Mouse (Mus musculus): ENCODE results near the gene Grap2.

Grap2 gene

DNA sequence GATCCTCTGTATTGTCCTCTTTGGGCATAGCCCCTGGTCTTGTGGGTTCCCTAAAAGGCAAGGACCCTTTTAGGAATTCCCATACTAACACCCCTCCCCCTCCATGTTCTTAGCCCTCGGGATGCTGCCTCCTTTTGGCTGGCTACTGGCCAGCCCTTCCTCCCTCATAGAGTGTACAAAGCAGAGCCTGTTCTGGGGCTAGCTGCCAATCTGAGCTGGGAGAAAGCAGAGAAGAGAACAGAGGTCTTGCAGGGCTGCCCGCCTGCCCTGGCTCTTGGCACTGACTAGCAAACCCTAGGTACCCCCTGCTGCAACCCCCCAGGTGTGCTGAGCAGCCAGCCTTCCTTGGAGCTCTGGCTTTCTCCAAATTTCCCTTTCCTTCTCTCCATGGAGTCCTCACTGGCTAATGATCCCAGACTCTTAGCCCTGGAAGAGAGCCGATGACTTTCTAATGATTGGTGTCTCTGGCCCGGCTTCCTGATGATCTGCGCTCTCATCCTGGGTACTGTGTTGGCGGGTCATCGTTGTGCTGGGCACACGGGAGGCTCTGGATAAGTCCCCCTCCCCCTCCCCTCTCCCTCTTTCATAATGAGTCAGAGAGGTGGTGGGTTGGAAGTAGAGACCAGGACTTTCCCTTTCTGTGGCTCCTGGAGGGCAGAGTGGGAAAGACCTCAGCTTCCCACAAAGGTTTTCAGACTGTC, 107.3 kb downstream of the Grap2 start:
- in situ Hi-C loops (cut with MboI, MseI): loop anchor here (5.0 kb wide), 1 partner anchor 32 kb away; no protein-coding TSS in a partner anchor

DNA sequence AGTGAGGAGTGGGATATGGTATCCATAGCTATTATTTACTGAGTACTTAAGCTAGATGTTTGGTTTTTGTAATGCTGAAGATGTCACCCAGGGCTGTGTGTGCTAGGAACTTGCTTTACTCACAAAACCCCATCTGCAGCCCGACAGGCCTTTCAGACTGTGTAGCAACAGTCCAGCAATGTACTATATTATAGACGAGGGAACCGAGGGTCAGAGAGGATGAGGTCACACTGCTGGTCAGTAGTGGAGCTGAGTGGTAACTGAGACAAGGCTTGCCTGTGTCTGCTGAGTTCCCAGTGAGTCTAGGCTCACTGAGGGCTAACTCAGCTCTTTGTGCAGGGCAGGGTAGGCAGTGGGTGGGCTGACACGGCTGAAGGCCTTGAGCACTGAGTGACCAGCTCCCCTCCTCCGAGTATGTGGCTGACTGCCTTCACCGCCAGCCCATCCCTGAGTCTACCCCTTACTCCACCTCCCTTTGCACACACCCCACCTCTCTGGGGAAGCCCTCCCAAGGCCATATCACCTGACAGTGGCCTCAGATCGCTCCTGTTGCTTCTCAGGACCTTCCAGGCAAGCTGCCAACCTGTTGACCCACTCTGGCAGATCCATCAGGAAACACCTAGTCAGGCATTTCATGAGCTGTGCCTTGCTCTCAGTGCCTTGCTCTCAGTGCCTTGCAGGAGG, 108.1 kb downstream of the Grap2 start:
- in situ Hi-C loops (cut with MboI, MseI): loop anchor here (5.0 kb wide), 1 partner anchor 33 kb away; no protein-coding TSS in a partner anchor

DNA sequence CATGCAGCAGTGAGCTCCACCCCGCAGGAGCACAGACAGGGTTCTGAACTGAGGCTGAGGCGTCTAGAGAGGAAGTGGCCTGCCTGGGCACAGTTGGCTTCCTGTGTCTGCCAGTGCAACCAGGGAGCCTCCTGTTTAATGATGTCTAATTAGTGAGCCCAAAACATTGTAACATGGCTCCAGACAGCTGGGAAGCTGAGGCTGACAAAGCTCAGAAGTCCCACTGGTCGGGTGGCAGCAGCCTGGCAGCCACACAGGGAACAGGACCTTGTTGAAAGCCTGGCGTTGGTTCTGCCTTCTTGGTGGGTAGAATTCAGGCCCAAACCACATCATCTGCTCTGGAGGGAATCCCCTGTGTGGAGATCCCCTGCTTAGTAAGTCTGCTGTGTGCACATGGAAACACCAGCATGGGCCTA, 109.1 kb downstream of the Grap2 start:
- in situ Hi-C loops (cut with MboI, MseI): loop anchor here (5.0 kb wide), 1 partner anchor 34 kb away; no protein-coding TSS in a partner anchor

DNA sequence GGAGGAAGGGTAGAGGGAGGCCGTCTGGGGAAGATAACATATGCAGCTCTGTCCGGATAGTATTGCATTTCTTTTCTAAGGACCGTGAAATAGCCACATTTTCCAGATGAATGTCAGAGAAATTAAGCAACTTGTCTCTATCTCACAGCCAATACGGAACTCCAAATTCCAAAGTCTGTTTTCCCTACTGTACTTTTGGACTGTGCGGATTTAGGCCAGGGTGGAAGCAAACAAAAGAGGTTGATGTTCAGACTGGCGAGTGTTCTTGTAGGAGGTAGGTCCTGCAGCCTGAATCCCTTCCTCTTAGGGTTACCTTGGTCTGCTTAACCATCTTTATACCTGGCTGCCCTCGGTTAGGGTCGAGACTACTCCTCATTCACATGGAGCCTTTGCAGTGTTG, 109.9 kb downstream of the Grap2 start:
- in situ Hi-C loops (cut with MboI, MseI): loop anchor here (5.0 kb wide), 1 partner anchor 35 kb away; no protein-coding TSS in a partner anchor

DNA sequence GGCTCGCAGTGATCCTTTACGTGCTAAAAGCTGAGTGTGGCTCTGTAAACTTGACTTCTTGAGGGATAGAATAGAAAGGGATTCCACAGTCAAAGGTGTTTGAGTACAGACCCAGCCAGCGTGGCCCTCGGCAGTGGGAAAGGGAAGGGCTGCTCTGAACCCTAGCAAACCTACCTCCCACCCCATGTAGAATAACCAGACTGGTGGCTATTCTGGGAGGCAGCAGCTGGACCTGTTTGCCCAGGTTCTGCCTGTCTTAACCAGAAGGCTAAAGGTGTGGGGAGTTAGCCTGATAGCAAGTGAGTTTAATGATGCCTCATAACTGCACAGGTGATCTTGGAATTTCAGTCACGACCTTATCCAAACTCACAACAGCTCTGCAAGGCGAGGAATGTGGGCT, 110.8 kb downstream of the Grap2 start:
- in situ Hi-C loops (cut with MboI, MseI): loop anchor here (5.0 kb wide), 1 partner anchor 36 kb away; no protein-coding TSS in a partner anchor

DNA sequence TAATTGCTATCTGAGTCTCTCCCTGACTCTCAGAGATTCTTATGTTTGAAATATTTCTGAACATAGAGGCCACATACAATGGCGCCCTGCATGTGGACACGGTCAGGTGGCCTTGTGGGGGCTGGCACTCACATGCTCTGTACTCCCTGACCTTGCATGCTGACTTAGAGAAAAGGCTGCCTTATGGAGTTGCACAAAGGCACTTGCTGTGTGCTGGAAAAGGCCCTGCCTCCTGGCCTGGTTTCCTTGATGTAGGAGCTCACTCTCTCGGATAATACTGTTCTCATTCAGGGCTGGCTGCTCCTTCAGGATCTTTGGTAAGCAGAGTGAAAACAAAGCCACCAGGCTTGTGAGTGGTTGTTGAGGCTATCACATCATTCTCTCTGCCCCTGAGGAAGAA, 111.6 kb downstream of the Grap2 start:
- in situ Hi-C loops (cut with MboI, MseI): loop anchor here (5.0 kb wide), 1 partner anchor 37 kb away; no protein-coding TSS in a partner anchor

DNA sequence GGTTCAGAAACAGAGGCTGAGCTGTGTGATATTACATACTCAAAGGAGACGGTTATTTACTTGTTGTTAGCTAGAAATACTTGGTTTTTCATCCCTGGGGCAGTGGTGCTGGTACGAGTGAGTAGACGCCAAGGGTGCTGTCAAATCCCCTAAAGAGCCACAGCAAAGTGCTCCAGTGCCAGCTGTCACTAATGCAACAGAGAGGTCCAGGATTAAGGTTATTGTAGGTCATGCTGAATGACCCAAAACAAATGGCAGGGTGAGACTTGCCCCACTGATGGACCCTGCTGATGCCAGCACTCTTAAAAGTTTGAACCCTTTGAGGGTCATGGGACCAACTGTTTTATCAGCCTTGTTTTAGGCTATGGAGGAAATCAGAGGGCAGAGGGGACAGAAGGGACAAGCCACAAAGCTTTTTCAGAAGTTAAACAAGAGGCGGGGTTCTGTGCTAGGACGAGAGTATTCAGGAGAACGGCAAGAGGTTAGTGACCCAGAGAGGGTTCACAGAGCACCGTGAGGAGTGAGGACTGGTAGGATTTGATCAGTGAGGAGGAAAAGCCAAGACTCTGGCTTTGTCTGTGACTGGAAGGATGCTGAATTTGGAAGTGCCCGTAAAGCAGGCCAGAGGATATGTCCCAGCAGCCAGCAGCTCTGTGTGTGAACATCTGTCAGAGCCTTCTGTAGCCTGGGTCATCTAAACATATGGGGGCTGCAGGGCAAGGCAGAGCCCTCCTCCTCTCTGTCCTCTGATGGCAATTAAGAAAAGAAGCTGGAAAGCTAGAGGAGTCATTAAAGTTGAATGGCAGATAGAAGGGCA, 112.6 kb downstream of the Grap2 start:
- in situ Hi-C loops (cut with MboI, MseI): loop anchor here (5.0 kb wide), 1 partner anchor 38 kb away; no protein-coding TSS in a partner anchor

DNA sequence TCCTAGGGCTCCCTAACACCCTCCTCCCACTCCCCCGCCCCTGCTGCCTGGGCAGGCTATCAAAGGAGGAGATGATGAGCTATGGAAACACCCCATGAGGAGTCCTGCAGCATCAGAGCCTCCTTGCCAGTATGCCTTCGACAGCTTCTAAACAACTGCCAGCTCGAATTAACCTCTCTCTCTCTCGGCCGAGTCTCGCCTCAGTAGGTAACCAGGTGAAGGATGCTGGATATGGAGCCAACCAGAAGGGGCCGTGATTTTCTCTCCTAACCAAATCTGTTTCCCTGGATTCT, 113.2 kb downstream of the Grap2 start:
- in situ Hi-C loops (cut with MboI, MseI): no loop called here

DNA sequence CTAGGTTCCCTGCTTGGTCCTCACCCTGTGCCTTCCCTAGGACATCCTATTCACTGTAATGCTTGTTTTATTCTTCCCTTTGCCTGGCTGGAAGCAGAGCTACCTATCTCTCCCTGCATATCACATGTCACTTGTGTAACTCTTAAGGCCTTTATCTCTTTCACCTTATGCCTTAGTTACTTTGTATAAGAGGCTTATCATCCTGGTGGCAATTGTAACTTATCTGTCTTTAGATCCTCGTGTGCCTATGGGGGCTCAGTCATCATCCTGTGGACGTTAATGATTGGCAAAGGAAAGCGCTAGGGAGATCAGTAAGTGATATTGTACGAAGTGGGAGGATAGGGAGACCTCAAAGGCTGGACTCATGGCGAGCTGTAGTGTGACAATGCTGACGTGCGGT, 116.1 kb downstream of the Grap2 start:
- in situ Hi-C loops (cut with MboI, MseI): no loop called here

DNA sequence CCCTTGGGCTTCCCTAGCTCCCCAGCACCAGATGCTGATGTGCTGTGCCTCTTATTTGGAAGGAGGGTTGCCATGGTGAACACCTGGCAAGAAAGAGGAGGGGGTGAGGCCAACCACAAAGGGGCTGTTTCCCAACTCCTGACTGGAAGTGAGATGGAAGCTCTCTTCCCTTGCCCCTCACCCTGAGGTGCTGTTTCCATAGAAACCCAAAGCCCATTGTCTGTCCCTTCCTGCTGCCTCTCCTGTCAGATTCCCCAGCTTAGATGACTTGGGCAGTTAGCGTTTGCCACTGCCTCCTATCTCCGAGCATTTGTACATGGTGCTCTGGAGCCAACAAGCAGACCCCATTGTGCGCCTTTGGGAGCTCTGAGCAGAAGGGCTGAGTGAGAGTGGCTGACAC, 121.1 kb downstream of the Grap2 start:
- in situ Hi-C loops (cut with MboI, MseI): no loop called here

DNA sequence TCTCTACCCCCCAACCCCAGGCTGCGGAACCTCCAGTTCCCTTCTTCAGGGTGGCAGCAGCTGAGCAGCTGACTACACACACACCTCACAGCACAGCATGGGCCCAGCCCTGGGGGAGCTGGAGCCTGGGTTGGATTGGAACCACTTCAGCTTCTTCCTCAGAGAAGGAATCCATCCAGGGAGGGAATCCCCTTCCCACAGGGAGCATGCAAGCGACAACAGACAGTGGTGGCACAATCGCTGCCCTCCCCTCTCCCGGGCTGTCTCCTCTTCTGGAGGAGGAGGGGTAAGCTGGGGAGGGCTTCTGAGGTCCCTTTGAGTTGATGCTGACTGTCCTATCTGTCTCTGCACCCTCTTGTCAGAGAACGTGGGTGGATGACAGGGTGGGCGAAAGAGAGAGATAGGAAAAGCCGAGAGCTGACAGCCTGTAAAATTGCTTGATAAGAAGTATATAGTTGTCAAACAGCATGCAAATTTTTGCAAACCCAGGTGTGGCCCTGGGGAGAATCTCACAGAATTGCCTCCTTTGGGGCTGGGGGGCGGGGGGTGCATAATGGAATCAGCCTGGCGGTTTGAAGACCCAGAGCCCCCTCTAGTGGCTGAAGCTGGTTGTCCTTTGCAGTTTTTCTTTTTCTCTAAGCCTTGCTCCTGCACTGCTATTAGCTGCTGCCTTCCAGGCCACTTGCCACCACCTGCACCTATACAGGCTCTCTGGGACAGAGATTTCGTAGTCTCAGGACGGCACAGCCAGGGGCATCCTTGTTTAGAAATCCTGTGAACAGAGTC, 121.9 kb downstream of the Grap2 start:
- in situ Hi-C loops (cut with MboI, MseI): no loop called here

DNA sequence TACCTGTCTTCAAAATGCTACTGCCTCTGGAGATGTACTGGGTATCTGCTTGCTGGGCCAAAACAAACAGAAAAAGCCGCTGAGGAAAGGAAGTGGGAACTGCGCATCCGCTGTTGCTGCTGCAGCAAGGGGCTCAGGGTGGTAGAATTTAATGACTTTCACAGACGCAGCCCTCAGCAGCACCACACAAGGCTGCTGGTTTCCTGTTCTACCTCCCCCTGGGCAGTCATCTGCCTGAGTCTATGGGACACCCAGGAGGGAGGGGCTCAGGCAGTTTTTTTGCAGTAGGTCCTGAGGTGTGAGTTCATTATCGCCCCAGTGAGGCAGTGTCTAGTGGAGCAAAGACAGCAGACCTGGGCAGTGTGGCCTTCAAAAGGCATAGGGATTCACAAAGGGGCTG, 125.2 kb downstream of the Grap2 start:
- in situ Hi-C loops (cut with MboI, MseI): loop anchor here (5.0 kb wide), 2 partner anchors 65 to 415 kb away; no protein-coding TSS in a partner anchor

DNA sequence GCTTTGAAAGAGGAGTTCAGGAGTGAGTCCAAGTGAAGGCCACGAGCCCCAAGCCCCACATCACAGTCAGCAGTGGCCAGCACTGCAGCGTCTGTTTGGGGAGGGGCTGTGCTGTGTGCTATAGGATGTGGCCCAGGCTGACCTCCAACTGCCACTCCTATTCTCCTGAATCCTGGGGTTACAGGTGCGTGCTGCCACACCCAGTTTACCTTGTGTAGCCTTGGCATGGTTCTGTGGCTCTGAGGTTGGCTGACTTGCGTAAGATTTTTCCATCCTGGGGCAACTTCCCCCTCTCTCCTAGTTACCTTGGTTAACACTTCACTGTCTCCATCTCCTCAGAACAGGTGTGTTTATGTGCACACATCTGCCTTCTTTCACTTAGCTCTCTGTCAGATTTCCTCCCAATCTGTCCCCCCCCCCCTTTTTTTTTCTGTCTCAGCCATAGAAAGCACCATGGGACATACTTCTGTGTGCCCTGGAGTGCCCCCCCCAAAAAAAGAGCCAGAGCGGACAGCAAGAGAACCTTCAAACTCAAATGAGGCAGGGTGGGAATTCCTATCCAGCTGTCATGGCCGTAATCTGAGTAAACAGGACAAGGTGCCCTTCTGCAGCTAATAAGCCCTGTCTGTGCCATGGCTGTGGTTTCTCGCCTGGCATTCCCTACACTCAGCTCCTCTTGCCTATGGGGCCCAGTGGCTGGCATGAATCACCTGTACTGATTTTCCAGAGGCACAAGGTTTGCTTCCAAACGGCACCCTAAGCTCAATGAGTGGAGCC, 129.3 kb downstream of the Grap2 start:
- in situ Hi-C loops (cut with MboI, MseI): no loop called here
